Mouse (Mus musculus): Measurements from ENCODE around the gene Dus1l.
A peak's percentile ranks its signal among the peaks of the same experiment; 100 is the strongest.
"Not testable (repeated sequence)": the region's sequence is repeated elsewhere in the genome, so short reads cannot be mapped to it uniquely, and the experiment has no call there.

Gene Dus1l

DNA sequence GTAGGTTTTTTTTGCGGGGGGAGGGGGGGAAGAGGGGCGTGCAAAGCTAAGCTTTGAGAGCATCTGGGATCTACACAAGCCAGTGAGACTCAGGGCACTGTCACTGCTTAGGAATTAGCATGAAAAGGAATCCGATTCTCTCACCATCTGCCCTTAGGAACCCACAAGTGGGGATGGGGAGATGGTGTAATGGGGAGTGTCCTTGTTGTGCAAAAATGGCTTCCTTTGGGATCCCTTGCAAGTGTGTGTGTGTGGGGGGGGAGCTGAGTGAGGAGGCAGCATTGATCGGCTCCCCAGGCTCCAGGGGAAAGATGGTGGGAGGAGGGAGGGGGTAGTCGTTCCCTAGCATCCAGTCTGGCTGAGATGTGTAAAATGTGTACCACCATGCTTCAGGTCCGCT is 19.1 kb downstream of the Dus1l start:
- no peak for DNase-seq (ENCODE audit: inconsistent ontology term)

DNA sequence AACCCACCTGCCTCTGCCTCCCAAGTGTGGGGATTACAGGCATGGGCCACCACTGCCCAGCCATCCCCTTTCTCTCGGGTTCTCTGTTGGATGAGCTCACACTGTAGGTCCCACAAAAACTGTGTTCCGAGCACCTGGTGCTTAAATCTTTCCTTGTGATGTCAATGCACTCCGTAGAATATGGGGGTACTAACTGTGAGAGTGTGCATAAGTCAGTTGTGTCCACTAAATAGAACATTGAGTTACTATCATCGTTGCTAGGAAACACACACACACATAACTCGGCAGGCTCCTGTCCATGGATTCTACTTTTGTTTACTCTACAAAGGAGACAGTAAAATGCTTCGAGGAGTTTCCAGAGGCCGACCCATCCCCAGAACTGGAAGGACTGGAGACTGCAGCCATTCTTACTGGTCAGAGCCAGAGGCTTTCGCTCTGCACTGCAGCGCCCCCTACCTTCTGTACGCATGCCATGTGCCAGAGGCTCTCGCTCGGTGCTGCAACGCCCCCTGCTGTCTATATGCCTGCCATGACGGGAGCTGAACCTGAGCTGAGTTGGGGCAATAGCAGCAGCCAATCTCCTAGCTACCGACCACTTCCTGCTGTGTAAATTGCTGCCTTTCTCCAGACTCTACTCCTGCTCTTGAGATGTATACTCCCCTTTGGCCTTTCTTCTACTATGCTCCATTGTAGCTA is 20.3 kb downstream of the Dus1l start:
- DNase-seq (ENCODE audit: inconsistent ontology term): peak; percentile 83

DNA sequence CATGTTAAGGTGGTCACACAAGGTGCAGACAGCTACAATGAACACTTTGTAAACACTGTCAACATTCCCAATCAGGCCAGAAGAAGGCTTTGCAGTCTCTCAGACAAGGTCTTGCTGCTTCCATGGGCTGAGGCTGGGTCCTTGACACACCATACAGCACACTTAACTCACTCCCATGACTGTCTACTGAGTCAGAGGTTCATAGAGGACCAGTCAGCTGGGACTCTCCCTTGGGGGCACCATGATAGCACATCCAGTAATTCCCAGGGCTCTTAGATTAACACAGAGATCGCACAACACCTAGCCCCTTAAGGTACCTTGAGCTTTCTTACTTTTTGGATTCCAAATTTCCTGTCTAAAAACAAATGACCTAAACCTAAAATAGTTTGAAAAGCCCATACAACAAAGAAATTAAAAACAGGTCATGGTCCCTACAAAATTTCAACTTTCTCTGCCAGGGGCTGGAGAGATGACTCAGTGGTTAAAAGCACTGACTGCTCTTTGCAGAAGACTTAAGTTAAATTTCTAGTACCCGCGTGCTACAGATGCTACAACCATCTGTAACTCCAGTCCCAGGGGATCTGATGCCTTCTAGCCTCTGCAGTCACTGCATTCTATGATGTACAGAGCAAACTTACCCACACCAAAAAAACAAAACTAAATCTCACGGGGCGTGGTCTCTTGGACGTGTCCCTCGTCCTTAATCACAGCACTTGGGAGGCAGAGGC is 22.6 kb downstream of the Dus1l start:
- DNase-seq (ENCODE audit: inconsistent ontology term): no peak

DNA sequence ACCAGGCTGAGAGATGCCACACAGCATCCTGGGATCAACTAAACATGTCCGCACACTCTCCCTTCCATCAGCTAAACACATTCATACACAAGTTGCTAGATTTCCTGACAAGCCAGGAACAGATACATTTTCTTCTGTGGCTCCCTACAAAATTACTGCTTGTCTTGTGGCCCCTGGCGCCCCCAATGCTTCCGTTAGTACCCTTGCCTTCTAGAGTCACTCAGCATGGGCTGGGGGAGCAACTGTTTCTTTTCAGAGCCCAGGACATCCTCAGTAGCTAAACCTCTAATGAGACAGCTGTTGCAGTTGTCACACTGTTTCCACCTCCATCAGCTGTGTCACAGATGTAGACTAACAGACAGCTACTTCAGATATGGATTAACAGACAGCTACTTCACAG is 23.5 kb downstream of the Dus1l start:
- DNase-seq (ENCODE audit: inconsistent ontology term): no peak

DNA sequence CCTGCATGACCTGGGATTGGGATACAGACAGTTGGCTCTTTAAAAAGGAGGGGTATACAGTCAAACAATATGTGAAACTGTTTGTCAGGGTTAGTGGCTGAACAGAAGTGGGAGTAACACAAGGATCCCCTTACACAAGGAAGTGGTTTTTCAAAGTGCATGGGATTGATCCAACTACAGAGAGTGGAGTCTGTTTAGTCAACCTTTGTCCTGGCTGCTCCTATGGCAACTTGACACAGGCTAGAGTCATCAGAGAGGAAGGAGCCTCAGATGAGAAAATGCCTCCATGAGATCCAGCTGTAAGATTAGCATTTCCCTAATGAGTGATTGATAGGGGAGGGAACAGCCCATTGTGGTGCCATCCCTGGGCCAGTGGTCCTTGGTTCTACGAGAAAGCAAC is 28.0 kb downstream of the Dus1l start:
- DNase-seq (ENCODE audit: inconsistent ontology term): no peak

DNA sequence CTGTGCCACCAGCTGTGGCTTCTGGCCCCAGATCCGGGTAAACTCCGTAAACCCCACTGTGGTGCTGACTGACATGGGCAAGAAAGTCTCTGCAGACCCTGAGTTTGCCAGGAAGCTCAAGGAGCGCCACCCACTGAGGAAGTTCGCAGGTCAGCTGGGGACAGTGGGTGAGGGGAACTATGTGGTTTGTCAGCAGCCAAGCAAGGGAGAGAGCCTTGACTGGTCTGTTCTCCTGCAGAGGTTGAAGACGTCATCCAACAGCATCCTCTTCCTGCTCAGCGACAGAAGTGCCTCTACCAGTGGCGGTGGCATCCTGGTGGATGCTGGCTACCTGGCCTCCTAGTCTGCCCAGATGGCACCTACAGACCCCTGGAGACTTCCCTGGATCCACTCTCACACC is 29.2 kb downstream of the Dus1l start:
- DNase-seq (ENCODE audit: inconsistent ontology term): not testable (repeated sequence)

DNA sequence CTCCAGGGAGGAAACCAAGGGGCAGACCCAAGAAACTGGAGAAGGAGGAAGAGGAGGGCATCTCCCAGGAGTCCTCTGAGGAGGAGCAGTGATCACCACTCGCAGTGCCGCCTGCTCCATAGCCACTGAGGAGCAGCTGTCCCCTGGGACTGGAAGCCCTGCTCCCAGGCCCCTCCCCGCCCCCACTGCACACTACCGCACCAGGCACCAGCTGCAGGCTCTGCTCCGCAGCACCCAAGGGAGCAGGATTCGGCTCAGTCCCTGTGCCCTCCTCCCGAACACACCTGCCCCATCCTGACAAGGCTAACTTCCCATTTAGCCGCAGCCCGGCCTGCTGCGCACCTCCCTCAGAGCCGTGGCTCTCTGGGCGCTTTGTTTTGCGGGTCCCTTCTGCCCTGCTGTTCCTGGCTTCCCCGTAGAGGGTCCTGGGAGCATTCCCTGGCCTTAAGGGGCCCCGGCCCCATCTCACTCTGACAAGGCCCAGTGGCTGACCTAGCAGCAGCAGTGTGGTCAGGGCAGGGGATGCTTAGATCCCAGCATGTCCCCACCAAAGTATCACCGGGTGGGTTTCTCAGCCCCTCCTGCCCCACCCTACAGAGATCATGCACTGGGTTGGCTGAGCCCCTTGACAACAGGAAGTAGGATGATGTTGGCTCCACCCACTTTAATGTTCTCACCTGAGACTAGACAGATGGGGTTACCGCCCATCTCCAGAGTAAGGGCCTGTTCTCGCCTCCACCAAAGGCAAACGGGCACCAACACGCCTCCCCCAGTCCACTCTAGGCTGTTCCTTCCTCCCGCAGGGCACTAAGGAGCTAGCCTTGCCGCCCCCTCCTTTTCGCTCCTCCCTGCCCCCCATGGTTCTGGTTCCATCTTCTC is 32.8 kb downstream of the Dus1l start:
- not testable (repeated sequence) for DNase-seq (ENCODE audit: inconsistent ontology term)

DNA sequence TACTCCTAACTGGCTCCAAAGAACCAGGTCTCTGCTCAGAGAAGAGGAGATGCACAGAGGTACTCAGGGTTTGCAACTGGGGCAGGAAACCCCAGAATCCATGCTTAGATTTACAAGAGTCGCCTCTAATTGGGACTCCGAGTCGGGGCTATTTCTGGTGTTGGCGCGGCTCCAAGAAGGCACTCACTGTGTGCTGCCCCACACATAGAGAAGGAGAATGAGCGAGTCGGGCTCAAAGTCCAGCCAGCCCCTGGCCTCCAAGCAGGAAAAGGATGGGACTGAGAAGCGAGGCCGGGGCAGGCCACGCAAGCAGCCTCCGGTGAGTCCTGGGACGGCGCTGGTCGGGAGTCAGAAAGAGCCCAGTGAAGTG is 33.5 kb downstream of the Dus1l start, which contains the start of gene Hmga1b:
Gene Hmga1b, plus strand, starts transcription at position 123 of the 370 bp plus-strand sequence.
- DNase-seq (ENCODE audit: inconsistent ontology term): peak; percentile 13

DNA sequence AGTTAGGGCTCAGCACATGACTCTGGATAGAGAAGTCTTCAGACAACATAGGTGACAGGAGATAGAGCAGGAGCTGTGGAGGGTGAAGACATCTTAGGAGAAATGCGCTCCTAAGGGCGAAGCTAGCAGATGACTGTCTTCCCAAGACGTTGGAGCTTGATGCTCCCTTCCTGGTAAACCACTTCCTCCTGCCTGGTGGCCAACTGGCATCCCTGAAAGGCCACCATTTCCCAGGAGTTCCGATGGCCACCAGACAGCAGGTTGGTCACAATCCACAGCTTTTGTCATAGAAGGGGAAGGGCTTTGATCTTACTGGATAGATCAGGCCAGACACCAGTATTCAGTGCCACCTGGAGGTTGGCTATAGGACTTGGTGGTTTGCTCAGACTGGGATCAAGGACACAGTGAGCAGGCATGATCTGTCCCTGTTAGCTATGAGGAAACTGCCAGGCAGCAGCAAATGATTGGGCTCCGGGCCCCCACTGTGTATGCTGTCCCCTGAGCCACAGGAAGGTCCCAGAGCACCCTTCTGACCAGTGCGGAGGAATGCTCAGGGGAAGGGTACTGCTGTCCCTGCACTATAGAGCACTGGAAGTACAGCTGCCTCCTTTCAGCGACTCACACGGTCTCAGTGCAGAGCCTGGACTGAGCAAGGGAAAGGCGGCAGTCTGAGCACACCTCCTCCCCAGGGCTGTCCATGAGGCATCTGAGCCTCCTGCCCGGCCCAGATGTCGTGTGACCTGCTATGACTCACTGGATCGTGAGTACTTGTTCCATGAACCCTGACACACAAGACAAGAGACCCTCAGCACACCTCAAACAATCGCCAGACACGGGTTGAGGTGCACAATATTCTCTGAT is 34.2 kb downstream of the Dus1l start:
- DNase-seq (ENCODE audit: inconsistent ontology term): no peak

DNA sequence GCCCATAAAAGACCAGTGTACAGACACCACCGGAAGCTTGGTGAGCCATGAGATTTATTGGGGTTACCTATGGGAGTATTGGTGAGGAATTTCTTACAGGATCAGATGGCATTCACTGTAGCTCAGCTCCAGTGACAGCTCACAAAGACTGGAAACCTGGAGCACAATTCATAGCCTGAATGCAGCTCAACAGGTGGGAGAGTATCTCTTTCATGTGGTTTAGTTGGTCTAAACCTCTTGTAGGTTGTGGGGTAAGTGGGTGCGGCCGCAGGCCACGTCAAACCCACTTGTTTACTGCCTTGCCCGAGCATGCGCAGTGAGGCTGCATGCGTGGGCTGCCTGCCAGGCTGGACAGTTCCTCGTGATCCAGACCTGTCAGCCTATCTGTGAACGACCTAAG is 36.0 kb downstream of the Dus1l start:
- DNase-seq (ENCODE audit: inconsistent ontology term): no peak

DNA sequence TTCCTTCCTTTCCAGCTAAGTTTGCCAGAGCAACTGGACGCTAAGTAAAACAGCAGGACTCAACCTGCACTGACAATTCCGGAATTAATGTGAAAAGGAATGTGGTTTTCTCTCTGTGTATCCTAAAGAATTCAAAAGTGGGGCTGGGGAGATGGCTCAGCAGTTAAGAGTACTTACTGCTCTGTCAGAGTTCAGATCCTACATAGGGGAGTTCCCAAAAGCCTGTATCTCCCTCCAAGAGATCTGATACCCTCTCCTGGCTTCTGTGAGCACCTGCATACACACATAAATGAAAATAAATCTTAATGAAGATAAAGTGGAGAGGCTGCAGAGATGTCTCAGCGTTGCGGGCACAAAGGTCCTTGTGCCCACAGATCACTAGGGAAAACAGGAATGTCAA is 44.6 kb downstream of the Dus1l start:
- no peak for DNase-seq (ENCODE audit: inconsistent ontology term)

DNA sequence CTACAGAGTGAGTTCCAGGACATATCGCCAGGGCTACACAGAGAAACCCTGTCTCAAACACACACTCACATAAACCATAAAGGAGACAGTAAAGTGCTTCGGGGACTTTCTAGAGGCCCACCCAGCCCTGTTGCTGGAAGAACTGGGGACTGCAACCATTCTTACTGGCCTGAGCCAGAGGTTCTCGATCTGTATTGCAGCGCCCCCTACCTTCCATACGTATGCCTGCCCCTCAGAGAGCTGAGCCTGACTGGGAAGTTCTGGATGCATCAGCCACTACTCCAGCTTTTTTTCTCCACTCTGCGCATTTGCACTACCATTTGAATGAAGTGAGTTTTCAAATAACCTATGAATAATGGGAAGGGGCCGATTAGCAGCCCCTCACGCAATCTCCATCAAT is 46.8 kb downstream of the Dus1l start:
- DNase-seq (ENCODE audit: inconsistent ontology term): no peak

DNA sequence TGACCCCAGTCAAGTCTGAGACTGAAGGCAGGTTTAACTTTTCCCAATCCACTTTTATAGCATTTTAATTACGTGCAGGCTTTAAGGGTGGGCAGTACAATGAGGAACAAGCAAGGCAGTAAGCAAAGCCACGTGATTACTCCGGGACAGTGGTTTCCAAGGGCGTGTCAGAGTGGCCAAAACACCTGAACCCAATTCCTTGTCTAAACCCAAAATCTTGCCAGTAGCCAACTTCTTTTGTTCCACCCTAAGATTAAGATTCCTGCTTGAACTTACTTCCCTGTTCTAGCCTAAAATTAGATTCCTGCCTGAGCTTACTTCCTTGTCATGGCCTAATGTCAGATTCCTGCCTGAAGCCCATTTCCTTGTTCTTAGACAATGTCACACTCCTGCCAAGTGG is 48.2 kb downstream of the Dus1l start:
- DNase-seq (ENCODE audit: inconsistent ontology term): no peak

DNA sequence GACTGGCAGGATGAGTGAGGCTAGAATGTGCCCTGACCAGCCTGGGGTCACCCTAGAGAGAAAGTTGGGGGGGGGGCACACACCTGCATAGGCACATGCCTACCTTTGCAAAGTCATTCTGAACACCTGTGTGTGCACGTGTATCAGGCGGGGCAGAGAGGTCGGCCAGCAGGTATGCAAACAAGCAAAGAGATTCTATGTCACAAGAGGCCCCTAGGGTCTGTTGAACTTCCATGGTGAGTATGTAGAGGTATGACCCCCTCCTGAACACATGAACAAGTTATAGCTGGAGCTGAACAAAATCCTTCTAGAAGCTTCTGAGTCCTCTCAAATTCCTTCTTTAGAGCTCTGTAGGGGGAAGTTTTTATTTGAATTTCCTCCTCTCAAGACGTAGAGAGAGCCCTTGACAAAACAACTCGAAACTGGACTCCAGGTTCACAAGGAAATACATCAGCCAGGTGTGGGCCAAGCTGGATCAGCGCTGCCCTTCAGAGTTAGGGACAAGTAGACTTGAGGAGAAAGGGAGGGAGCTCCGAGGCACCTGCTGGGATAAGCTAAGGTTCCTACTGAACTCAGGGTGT is 52.0 kb downstream of the Dus1l start:
- no peak for DNase-seq (ENCODE audit: inconsistent ontology term)

DNA sequence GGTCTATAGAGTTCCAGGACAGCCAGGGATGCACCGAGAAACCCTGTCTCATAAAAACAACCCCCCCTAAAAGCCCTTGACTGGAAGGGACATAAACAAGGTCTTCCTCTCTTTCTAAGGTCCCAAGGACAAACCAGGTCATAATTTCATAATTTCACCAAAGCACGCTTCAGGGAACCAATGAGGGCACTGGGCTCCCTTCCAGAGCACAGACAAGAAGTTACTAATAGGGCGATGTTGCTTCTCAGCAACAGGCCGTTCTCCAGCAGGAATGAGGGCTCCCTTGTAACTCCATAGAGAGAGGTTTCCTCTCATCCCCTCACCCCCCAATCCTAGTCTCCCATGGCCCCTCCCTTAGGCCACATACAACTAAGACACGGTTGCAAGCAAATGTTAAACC is 55.2 kb downstream of the Dus1l start:
- DNase-seq (ENCODE audit: inconsistent ontology term): no peak
